Mouse (Mus musculus): ENCODE measurements around the gene Mcts2.
A peak's percentile ranks its signal among the peaks of the same experiment; 100 is the strongest.

Gene Mcts2

GRCm38 (mm10) chr2:152691564-152692217, 4.9 kb downstream of the Mcts2 start:
- peak; percentile 62 for DNase-seq (ENCODE audit: low spot score)

- DNase-seq (ENCODE audit: low spot score): peak; percentile 91
Measured at GRCm38 (mm10) chr2:152693233-152693632, 6.4 kb downstream of the Mcts2 start.

- DNase-seq (ENCODE audit: low spot score): no peak
Measured at GRCm38 (mm10) chr2:152693735-152694134, 6.9 kb downstream of the Mcts2 start.

- no peak for DNase-seq (ENCODE audit: low spot score)
Measured at GRCm38 (mm10) chr2:152694708-152695107, 7.9 kb downstream of the Mcts2 start.

- no peak for DNase-seq (ENCODE audit: low spot score)
Measured at GRCm38 (mm10) chr2:152696016-152696415, 9.2 kb downstream of the Mcts2 start.

- peak; percentile 93 for DNase-seq (ENCODE audit: low spot score)
Measured at GRCm38 (mm10) chr2:152696476-152697164, 9.8 kb downstream of the Mcts2 start.

- DNase-seq (ENCODE audit: low spot score): no peak
Measured at GRCm38 (mm10) chr2:152700138-152700537, 13.3 kb downstream of the Mcts2 start.

- no peak for DNase-seq (ENCODE audit: low spot score)
Measured at GRCm38 (mm10) chr2:152700725-152701124, 13.9 kb downstream of the Mcts2 start.

- DNase-seq (ENCODE audit: low spot score): no peak
Measured at GRCm38 (mm10) chr2:152703596-152704255, 16.9 kb downstream of the Mcts2 start.

GRCm38 (mm10) chr2:152704256-152704605, 17.4 kb downstream of the Mcts2 start:
- DNase-seq (ENCODE audit: low spot score): no peak

- no peak for DNase-seq (ENCODE audit: low spot score)
Measured at GRCm38 (mm10) chr2:152704811-152705370, 18.1 kb downstream of the Mcts2 start.

- no peak for DNase-seq (ENCODE audit: low spot score)
Measured at GRCm38 (mm10) chr2:152705993-152706571, 19.2 kb downstream of the Mcts2 start.

- DNase-seq (ENCODE audit: low spot score): no peak
Measured at GRCm38 (mm10) chr2:152707186-152707585, 20.4 kb downstream of the Mcts2 start.

GRCm38 (mm10) chr2:152707627-152708026, 20.8 kb downstream of the Mcts2 start:
- peak; percentile 87 for DNase-seq (ENCODE audit: low spot score)

GRCm38 (mm10) chr2:152709066-152709465, 22.2 kb downstream of the Mcts2 start:
- DNase-seq (ENCODE audit: low spot score): no peak

- no peak for DNase-seq (ENCODE audit: low spot score)
Measured at GRCm38 (mm10) chr2:152716241-152716772, 29.5 kb downstream of the Mcts2 start.

- no peak for DNase-seq (ENCODE audit: low spot score)
Measured at GRCm38 (mm10) chr2:152717652-152718051, 30.8 kb downstream of the Mcts2 start.

- DNase-seq (ENCODE audit: low spot score): no peak
Measured at GRCm38 (mm10) chr2:152718076-152718475, 31.2 kb downstream of the Mcts2 start.

GRCm38 (mm10) chr2:152723651-152724331, 37.0 kb downstream of the Mcts2 start:
- DNase-seq (ENCODE audit: low spot score): peak; percentile 76

GRCm38 (mm10) chr2:152724332-152724723, 37.5 kb downstream of the Mcts2 start:
- DNase-seq (ENCODE audit: low spot score): no peak

GRCm38 (mm10) chr2:152725178-152725750, 38.4 kb downstream of the Mcts2 start:
- no peak for DNase-seq (ENCODE audit: low spot score)
